Mouse (Mus musculus) embryonic fibroblast, embryonic 13.5 days (primary cell): ENCODE results near the gene Snx20.

Experiments used
- CTCF ChIP-seq: IDR thresholded peaks from 2 replicates; pipeline ENCODE4 v1.5.1; 2011; ENCODE audit warnings: mild to moderate bottlenecking, control low read depth, low read length, moderate library complexity, borderline replicate concordance; ENCODE audit not compliant: insufficient read depth
- POLR2A ChIP-seq: IDR thresholded peaks from 2 replicates; pipeline ENCODE4 v1.6.1; 2011; ENCODE audit warnings: low read depth, mild to moderate bottlenecking, control low read depth, low read length, moderate library complexity

DNA sequence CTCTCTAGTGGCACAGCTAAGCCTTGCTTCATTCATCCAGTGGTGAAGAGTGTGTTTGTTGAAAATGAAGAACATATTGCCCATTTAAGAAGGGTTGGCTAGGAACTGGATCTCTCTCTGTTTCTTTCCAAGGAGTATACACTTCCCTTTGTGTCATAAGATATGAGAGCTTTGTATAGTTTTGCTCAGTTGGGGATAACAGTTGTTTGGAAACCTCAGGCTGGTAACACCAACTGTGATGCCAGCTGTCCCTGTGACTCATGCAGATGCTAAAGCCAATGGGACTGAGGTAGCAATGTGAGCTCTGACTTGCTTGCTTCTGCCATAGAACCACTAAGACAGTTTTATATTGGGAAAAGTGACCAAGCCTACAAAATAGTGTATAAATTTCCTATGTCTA, 19.4 kb upstream of the Snx20 start:
- no peak for TF ChIP-seq CTCF
- TF ChIP-seq POLR2A, result no peak
